Mouse (Mus musculus) brain, adult 10 weeks (tissue): Measurements from ENCODE around the gene Ftsj3. TPM values are rescaled to one million over a fixed set of nuclear protein-coding genes. Genes with fewer than 3 reads are reported as not detected.

ENCODE experiments used
- polyA plus RNA-seq: library from polyadenylated mRNA; stranded (reverse); fragments of 350-450 nt; fragmentation: Illumina TruSeq; extraction: RNeasy Lipid Tissue Mini Kit (QIAGEN cat#74804); gene quantifications from one replicate; pipeline ENCODE4 v1.2.3, GENCODE M21; 2015; ENCODE audit warnings: low read depth, low replicate concordance

Ftsj3 gene
- 22.7 TPM for polyA plus RNA-seq

GRCm38 (mm10) chr11:106255685-106256451 lies at the start of gene Ftsj3, which contains the start of gene Psmc5:
TSS of gene Ftsj3 (minus strand) at chr11:106256079.
TSS of gene Psmc5 (plus strand) at chr11:106256154.

GRCm38 (mm10) chr11:106301765-106302164 lies 45.9 kb upstream of the Ftsj3 start, which contains the start of gene Gh:
TSS of gene Gh (minus strand) at chr11:106301865.

GRCm38 (mm10) chr11:106276454-106276853 lies 20.6 kb upstream of the Ftsj3 start, which contains the start of gene Tcam1:
TSS of gene Tcam1 (plus strand) at chr11:106276672.

GRCm38 (mm10) chr11:106272644-106273310 lies 16.9 kb upstream of the Ftsj3 start, which contains the start of gene Smarcd2:
TSS of gene Smarcd2 (minus strand) at chr11:106272972.

GRCm38 (mm10) chr11:106216730-106217490 lies 39.0 kb downstream of the Ftsj3 start, which contains the start of gene Ddx42:
TSS of gene Ddx42 (plus strand) at chr11:106216926.

GRCm38 (mm10) chr11:106215927-106216729 lies 39.8 kb downstream of the Ftsj3 start, which contains the start of gene Ccdc47:
TSS of gene Ccdc47 (minus strand) at chr11:106216344.

GRCm38 (mm10) chr11:106202123-106202465 lies 53.8 kb downstream of the Ftsj3 start, which contains the start of gene Strada:
TSS of gene Strada (minus strand) at chr11:106202168.

Other genes starting within 250 kb of the Ftsj3 start
- gene Kcnh6, start 248.0 kb downstream of the Ftsj3 start, polyA plus RNA-seq: 1.1 TPM
- gene Dcaf7, start 219.2 kb downstream of the Ftsj3 start, polyA plus RNA-seq: 80.7 TPM
- 20.1 TPM for gene Taco1, start 190.0 kb downstream of the Ftsj3 start, polyA plus RNA-seq
- 21.4 TPM for gene Map3k3, start 171.5 kb downstream of the Ftsj3 start, polyA plus RNA-seq
- gene Gm10840, start 95.2 kb downstream of the Ftsj3 start, polyA plus RNA-seq: not detected
- gene Limd2, start 95.2 kb downstream of the Ftsj3 start, polyA plus RNA-seq: 78.9 TPM
- 23.9 TPM for gene Strada, start 53.9 kb downstream of the Ftsj3 start, polyA plus RNA-seq
- 100 TPM for gene Ccdc47, start 39.7 kb downstream of the Ftsj3 start, polyA plus RNA-seq
- gene Ddx42, start 39.2 kb downstream of the Ftsj3 start, polyA plus RNA-seq: 46.6 TPM
- gene Psmc5, start 75 bp upstream of the Ftsj3 start, polyA plus RNA-seq: 331 TPM
- 13.9 TPM for gene Smarcd2, start 16.9 kb upstream of the Ftsj3 start, polyA plus RNA-seq
- not detected for gene Tcam1, start 20.6 kb upstream of the Ftsj3 start, polyA plus RNA-seq
- not detected for gene Gh, start 45.8 kb upstream of the Ftsj3 start, polyA plus RNA-seq
- gene Cd79b, start 58.7 kb upstream of the Ftsj3 start, polyA plus RNA-seq: 0.54 TPM
- gene Scn4a, start 97.2 kb upstream of the Ftsj3 start, polyA plus RNA-seq: not detected
- 0.76 TPM for gene Prr29, start 109.4 kb upstream of the Ftsj3 start, polyA plus RNA-seq
- gene Icam2, start 132.0 kb upstream of the Ftsj3 start, polyA plus RNA-seq: 5.8 TPM
- 3.6 TPM for gene Ern1, start 231.8 kb upstream of the Ftsj3 start, polyA plus RNA-seq